Mouse (Mus musculus): Measurements from ENCODE around the gene Cdc14b.

The Cdc14b gene

DNA sequence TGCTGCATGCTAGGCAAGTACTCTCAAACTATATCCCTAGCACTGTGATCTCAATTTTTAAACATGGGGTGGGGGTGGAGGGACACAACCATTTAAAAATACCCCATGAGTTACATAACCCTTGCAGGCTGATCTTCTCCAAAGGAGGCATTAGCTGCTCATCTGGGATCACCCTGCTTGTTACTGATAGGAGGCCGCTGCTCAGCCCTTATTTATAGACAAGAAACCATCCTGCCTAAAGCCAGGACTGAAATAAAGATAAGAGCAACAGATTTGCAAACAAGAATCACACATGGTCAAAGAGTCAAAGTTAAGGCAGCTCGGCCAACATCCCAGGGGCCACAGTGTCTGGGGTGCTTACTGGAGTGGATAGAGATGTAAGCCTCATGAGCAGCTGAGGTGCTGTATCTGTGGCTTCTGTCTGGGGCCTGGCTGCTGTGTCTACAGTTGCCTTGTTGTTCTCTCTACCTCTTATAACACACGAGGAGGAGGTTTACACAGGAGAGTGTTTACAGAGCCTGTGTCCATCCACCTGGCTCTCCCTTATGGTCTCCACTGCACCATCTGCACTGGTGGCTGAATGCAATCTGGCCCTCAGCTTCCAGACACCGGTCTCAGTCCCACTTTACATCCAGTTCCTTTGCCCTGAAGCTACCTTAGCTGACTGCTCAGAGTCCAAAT, 38.0 kb downstream of the Cdc14b start:
- DNase-seq (ENCODE audit: inconsistent age in 2 of 2, low spot score in 1 of 2) = no peak

DNA sequence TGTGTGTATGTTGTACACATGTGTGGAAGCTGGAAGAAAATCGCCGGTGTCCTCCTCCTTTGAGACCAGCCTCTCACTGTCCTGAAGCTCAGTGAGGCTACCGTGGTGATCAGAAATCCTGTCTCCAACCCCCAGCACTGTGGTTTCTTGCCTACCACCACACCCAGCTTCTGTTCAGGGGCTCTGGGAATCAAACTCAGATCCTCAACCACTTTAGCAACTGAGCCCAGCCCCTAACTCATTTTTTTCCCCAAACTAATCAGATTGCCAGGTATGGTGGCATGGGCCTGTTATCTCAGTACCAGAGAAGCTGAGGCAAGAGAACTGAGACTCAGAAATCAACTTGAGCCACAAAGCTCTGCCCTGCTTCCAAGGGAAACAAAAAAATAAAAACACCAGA, 39.3 kb downstream of the Cdc14b start:
- DNase-seq (ENCODE audit: inconsistent age in 2 of 2, low spot score in 1 of 2) = no peak

DNA sequence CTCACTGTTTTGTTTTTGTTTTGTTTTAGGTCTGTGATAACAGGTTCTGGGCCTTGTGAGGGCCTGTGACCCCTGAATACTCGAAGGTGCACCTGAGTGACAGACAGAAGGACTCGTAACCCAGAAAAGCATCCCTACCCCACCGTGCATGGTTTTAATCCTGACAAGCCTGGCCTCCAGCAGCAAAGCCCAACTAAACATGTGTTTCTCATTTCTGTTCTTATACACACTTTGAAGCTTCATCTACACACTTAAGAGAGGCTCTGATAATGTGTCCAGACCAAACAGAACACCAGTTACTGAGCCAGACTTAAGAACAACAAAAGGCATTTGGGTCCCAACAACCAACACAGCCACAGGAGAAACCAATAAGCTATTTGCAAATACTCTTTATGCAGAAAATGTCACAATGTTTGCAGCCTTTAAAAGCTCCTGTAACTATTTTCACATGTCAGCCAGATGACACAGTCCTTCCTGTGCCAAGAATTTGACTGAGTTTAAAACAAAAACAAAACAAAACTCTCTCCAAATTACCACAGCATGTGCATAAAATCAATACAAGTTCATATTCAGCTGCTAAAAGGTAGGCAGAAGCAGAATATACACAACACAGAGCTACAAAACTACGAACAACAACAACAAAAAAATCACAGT, 39.9 kb downstream of the Cdc14b start:
- no peak for DNase-seq (ENCODE audit: inconsistent age in 2 of 2, low spot score in 1 of 2)

DNA sequence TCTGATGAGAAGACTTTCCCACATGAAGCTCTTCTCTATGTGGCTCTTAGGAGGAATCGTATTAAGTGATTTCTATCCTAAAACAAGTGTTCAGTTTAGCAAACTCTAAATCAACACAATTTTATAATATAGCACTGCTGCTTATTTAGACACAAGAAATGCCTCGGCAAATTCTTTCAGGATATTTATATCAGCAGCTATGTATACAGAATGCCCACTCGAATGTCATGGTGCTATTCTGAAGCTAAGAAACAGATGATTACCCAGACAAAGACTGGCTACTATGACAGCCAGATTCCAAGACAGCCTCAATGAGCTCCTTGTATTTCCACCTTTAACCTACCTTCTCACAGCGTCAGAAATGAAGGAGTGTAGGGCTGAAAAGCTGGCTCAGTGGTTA, 42.0 kb downstream of the Cdc14b start:
- DNase-seq (ENCODE audit: inconsistent age in 2 of 2, low spot score in 1 of 2) = no peak

GRCm38 (mm10) chr13:64226725-64227124, 48.4 kb downstream of the Cdc14b start:
- no peak for DNase-seq (ENCODE audit: inconsistent age in 2 of 2, low spot score in 1 of 2)

GRCm38 (mm10) chr13:64225738-64226137, 49.4 kb downstream of the Cdc14b start:
- DNase-seq (ENCODE audit: inconsistent age in 2 of 2, low spot score in 1 of 2) = no peak

DNA sequence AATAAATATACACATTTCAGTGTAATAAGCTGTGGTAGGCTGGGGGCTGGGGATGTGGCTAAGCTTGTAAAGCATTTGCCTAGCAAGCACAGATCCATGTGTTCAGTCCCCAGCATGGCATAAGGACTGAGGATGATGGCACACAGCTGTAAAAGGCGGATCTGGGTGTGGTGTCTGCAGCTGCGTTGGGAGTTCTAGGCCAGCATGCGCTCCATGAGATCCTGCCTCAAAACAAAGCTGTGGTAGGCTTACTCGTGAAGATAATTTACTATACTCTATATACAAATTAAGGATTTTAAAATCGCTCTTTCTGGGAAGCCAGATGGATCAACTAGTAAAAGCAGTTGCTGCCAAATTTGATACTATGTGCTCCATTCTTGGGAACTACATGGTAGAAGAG, 60.2 kb downstream of the Cdc14b start:
- no peak for DNase-seq (ENCODE audit: inconsistent age in 2 of 2, low spot score in 1 of 2)

GRCm38 (mm10) chr13:64211995-64212603, 63.0 kb downstream of the Cdc14b start:
- no peak for DNase-seq (ENCODE audit: inconsistent age in 2 of 2, low spot score in 1 of 2)

GRCm38 (mm10) chr13:64208146-64208545, 66.9 kb downstream of the Cdc14b start:
- no peak for DNase-seq (ENCODE audit: inconsistent age in 2 of 2, low spot score in 1 of 2)

DNA sequence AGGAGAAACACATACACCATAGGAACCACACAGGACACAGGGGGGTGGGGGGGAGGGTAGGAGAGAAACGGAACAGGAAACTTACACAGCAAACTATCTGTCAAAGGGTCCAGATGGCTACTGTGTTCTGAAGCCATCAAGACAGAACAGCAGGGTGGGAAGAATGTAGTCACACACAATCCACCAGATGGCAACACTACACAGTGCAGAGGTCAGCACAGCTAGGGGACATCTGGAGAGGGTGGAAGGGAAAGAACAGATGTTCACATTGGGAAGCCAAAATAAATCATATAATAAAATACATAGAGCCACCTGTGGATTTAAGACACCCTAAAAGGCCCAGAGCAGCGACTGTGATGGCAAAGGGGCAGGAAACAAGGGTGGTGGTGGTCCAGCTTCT, 69.9 kb downstream of the Cdc14b start:
- no peak for DNase-seq (ENCODE audit: inconsistent age in 2 of 2, low spot score in 1 of 2)

GRCm38 (mm10) chr13:64204726-64205125, 70.4 kb downstream of the Cdc14b start:
- no peak for DNase-seq (ENCODE audit: inconsistent age in 2 of 2, low spot score in 1 of 2)

- DNase-seq (ENCODE audit: inconsistent age in 2 of 2, low spot score in 1 of 2) = no peak
These were observed 74.2 kb downstream of the Cdc14b start for GRCm38 (mm10) chr13:64200911-64201310.

- DNase-seq (ENCODE audit: inconsistent age in 2 of 2, low spot score in 1 of 2) = no peak
These were observed 76.8 kb downstream of the Cdc14b start for GRCm38 (mm10) chr13:64198310-64198709.

DNA sequence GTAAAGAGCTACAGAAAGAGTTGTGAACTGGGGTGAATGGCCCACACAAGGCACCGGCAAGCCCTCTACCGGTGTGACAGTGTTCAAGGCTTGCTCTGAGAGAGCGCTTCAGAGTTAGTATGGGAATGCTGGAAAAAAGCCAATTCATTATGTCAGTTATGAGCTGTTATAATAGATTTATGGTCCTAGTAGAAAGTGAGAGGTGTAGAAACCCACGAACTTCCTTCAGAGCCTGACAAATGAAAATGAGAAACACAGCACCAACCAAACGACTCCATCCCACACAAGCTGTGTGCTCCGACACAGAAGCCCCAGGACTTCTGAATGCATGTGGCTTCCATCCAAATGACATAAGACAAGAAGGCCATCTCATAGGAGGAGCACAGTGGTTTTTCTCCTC, 77.2 kb downstream of the Cdc14b start:
- no peak for DNase-seq (ENCODE audit: inconsistent age in 2 of 2, low spot score in 1 of 2)

DNA sequence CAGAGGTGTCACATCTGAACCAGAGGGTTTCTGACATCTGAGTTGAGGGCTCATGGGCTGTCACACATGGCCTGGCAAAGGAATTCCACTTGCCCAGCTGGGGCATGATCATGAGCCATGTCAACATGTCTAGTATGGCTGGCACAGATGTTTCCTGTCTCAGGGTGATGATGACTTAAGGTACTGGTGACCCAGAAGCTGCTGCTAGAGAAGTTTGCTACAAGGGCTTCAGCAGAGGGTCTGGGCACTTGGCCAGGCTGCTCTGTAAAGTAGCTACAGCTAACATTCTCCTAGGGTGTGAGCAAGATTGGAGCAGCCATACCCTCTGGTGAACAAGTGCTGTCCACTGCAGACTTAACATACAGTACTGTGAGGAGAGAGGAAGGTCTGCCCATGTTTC, 88.0 kb downstream of the Cdc14b start:
- no peak for DNase-seq (ENCODE audit: inconsistent age in 2 of 2, low spot score in 1 of 2)

- DNase-seq (ENCODE audit: inconsistent age in 2 of 2, low spot score in 1 of 2) = peak; percentile 23 to 85
These were observed 88.6 kb downstream of the Cdc14b start for GRCm38 (mm10) chr13:64186516-64186915.

DNA sequence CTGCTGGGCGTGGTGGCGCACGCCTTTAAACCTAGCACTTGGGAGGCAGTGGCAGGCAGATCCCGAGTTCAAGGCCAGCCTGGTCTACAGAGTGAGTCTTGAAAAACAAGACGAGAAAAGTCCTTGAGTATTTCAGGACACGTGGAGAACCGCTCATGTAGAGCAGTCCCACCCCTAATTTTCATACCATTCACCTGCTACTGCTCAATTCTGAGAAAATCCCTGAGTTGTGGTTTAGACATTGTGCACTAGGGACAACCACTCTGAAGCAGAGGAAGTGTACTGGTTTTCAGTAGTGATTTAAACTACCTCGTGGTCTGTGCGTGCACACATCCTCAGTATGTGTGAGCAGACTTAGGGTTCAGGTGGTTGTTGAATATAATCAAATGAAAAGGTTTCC, 89.5 kb downstream of the Cdc14b start:
- DNase-seq (ENCODE audit: inconsistent age in 2 of 2, low spot score in 1 of 2) = no peak

- no peak for DNase-seq (ENCODE audit: inconsistent age in 2 of 2, low spot score in 1 of 2)
These were observed 89.9 kb downstream of the Cdc14b start for GRCm38 (mm10) chr13:64185176-64185575.

DNA sequence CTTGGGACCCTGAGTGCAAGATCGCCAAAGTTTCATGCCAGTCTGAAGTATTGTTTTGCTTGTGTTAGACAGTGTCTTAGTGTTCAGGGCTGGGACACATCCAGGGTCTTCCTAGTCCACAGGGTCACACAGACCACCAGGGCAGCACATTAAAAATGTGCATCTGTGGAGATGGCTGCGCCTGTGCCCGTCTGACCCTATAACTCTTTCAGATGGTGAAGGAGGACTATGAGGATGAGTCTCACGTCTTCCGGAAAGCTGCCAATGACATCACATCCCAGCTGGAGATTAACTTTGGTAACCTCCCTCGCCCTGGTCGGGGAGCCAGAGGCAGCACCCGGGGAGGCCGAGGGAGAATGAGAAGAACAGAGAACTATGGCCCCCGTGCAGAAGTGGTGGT, 90.7 kb downstream of the Cdc14b start:
- no peak for DNase-seq (ENCODE audit: inconsistent age in 2 of 2, low spot score in 1 of 2)

GRCm38 (mm10) chr13:64183583-64183982, 91.5 kb downstream of the Cdc14b start:
- no peak for DNase-seq (ENCODE audit: inconsistent age in 2 of 2, low spot score in 1 of 2)

- no peak for DNase-seq (ENCODE audit: inconsistent age in 2 of 2, low spot score in 1 of 2)
These were observed 93.0 kb downstream of the Cdc14b start for GRCm38 (mm10) chr13:64182091-64182490.

DNA sequence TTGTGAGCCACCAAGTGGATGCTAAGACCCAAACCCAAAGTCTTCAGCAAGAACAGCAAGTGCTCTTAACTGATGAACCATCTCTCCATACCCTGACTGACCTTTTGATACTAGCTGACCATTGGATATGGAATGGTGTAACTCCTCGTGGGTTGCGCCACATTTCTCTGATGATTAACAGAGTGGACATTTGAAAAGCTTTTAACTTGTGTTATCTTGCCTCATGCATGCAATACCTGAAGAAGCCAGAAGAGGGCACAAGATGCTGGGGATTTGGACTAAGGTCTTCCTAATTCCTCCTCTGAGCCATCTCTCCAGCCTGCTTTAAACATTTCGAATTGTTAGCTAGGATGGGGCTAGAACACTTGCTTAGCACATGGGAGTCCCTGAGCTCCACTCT, 94.2 kb downstream of the Cdc14b start:
- peak; percentile 59 to 94 for DNase-seq (ENCODE audit: inconsistent age in 2 of 2, low spot score in 1 of 2)

DNA sequence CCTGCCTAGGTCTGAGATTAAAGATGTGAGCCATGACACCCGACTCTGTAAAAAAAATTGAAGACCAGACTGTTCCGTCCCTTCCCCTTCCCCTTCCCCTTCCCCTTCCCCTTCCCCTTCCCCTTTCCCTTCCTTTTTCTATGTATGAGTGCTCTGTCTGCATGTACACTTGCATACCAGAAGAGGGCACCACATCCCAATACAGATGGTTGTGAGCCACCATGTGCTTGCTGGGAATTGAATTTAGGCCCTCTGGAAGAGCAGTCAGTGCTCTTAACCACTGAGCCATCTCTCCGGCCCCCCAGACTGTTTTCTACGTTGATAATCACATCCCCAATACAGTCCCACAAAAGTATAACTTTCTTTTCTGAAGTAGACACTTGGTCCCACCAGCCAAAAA, 94.8 kb downstream of the Cdc14b start:
- no peak for DNase-seq (ENCODE audit: inconsistent age in 2 of 2, low spot score in 1 of 2)

All from adrenal gland, adult (tissue).